Mouse (Mus musculus) hindbrain, postnatal 0 days (tissue): Measurements from ENCODE around the gene C1qtnf12. TPM values are rescaled to one million over a fixed set of nuclear protein-coding genes. Genes with fewer than 3 reads are reported as not detected.
A peak's percentile ranks its signal among the peaks of the same experiment; 100 is the strongest.

Experiments
- ATAC-seq: fragments of 200-750 bp; cut with Nextera tagmentation; 2 replicates; pipeline ENCODE4 v1.8.0; 2017; ENCODE audit warnings: mild to moderate bottlenecking, moderate TSS enrichment, moderate library complexity
- DNase-seq: peaks from one replicate; pipeline ENCODE4 v3.0.0-alpha.2; 2015; ENCODE audit warnings: low spot score
- H3K27ac ChIP-seq: fragments of 300-500 bp; sonication (generic); 2 replicates; pipeline ENCODE4 v1.5.1; 2014; ENCODE audit warnings: mild to moderate bottlenecking
- H3K27me3 ChIP-seq: fragments of 300-500 bp; sonication (generic); 2 replicates; pipeline ENCODE4 v1.6.1; 2014; ENCODE audit warnings: low read length, mixed read lengths; ENCODE audit not compliant: insufficient read depth
- H3K36me3 ChIP-seq: fragments of 300-500 bp; sonication (generic); 2 replicates; pipeline ENCODE4 v1.6.1; 2014; ENCODE audit warnings: low read length, mixed read lengths; ENCODE audit not compliant: insufficient read depth
- H3K4me1 ChIP-seq: fragments of 300-500 bp; sonication (generic); 2 replicates; pipeline ENCODE4 v1.6.1; 2014; ENCODE audit warnings: antibody characterized with exemption, low read length, mixed read lengths; ENCODE audit not compliant: insufficient read depth
- H3K4me2 ChIP-seq: fragments of 300-500 bp; sonication (generic); 2 replicates; pipeline ENCODE4 v1.6.1; 2014; ENCODE audit warnings: low read depth, mild to moderate bottlenecking, low read length, moderate library complexity, mixed read lengths
- H3K4me3 ChIP-seq: fragments of 300-500 bp; sonication (generic); 2 replicates; pipeline ENCODE4 v1.5.1; 2014; ENCODE audit warnings: low read length
- H3K9ac ChIP-seq: fragments of 300-500 bp; sonication (generic); replicated peaks from 2 replicates; pipeline ENCODE4 v1.6.1; 2014; ENCODE audit warnings: mild to moderate bottlenecking, low read length, moderate library complexity, mixed read lengths
- H3K9me3 ChIP-seq: fragments of 300-500 bp; sonication (generic); 2 replicates; pipeline ENCODE4 v1.6.1; 2016; ENCODE audit warnings: low read length, mixed read lengths
- CTCF ChIP-seq: IDR thresholded peaks from 2 replicates; pipeline ENCODE4 v1.5.1; 2016; ENCODE audit warnings: antibody characterized with exemption, control low read depth, low read depth
- WGBS: fragments of 180-500 bp; shearing (Covaris S2); extraction: QIAGEN DNeasy Blood & Tissue Kit; methylation state at CpG from one replicate; pipeline ENCODE4 v1.1.7; 2014; 5-methylcytosine and 5-hydroxymethylcytosine counted together
- polyA plus RNA-seq: library from polyadenylated mRNA; unstranded; fragments of >200 nt; fragmentation: Nextera tagmentation; extraction: Ambion mirVana; gene quantifications from 2 replicates; pipeline ENCODE4 v1.2.1, GENCODE M21; 2015
- total RNA-seq: library from RNA; depleted of rRNA; stranded (reverse); fragments of >200 nt; gene quantifications from 2 replicates; pipeline ENCODE4 v1.2.3, GENCODE M21; 2014

The C1qtnf12 gene
- total and polyA plus RNA-seq, 2 experiments from 2014 or later = 22.8 to 35.2 TPM

DNA sequence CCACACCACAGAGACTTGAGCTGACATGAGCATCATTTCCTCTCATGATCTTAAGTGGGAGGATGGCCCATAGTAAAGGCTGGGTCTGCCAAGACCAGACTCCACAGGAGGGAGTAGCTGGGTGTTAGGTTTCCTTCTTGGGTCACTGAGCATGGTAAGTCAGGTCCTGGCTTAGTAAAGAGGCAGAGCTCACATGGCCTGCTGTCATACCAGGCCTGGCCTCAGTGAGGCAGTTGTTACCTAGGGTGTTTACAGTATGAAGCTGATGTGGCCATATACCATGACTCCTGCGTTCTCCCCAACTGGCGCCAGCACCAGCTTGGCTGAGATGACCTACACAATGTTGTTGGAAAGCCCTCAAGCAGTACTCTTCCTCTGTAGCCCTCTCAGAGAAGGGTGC, 11.1 kb downstream of the C1qtnf12 start:
- no peaks in the 10 kb centered on the region for H3K9me3 ChIP-seq
- H3K9ac ChIP-seq = no peak overlapping the region
- H3K27me3 ChIP-seq = no peaks in the 10 kb centered on the region
- ATAC-seq (no peak), DNase-seq (no peak)
- H3K4me2 ChIP-seq = no peak overlapping the region
- H3K4me1 ChIP-seq = no peaks in the 10 kb centered on the region
- 89% methylated on average over 2 of the region's 2 CpGs for WGBS
- no peak for TF ChIP-seq CTCF
- H3K4me3 ChIP-seq = no peak overlapping the region
- H3K27ac ChIP-seq = no peak overlapping the region
- H3K36me3 ChIP-seq = no peaks in the 10 kb centered on the region

DNA sequence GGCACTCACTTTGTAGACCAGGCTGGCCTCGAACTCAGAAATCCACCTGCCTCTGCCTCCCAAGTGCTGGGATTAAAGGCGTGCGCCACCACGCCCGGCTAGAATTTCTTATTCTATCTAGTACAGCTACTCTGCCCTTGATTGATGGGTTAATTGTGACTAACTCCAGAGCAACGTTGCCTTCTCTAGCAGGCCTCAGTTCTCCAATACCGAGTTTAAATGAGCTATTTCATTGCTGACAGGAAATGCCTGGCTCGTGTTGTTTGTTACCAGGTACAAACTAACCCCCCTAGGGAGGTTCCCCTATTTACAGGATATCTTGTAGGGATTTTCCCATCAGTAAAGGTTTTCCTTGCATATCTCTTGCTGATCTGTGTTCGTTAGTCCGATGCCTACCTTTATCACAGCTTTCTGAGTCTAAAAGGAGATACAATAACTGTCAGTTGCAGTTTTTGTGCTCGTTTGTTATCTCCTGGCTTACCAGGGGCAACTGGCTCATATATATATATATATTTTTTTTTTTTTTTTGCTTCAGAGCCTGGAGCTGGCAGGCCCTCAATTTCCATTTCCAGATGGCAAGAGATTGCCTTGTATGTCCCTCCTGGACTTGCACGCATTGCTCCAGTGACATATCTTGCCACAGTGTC, 19.4 kb downstream of the C1qtnf12 start:
- ATAC-seq (no peak), DNase-seq (no peak)
- no peak for TF ChIP-seq CTCF
- Histone ChIP-seq H3K36me3 (no peaks in the 10 kb centered on the region), H3K4me3 (no peak overlapping the region), H3K27me3 (no peaks in the 10 kb centered on the region), H3K4me2 (no peak overlapping the region), H3K9me3 (no peaks in the 10 kb centered on the region), H3K27ac (no peak overlapping the region), H3K9ac (no peak overlapping the region), H3K4me1 (no peaks in the 10 kb centered on the region)
- 79% methylated on average over 12 of the region's 12 CpGs for WGBS

DNA sequence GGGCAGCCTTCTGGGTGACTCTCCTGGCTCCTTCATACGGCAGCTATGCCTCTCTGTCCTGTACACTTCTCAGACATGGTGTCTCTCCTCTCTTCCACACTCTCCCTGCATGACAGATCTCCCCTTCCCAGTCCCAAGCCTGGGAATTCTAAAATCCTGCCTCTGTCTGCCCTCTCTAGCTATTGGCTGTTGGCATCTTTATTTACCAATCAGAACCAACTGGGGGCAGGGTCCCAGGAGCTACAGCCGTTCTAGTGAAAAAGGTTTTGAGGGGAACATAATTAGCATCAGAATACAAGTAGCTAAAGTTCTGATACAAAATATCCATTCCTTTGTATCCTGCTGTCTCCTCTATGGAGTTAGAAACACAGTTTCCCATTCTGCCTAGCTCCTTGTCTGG, 21.7 kb downstream of the C1qtnf12 start:
- Histone ChIP-seq H3K36me3 (no peaks in the 10 kb centered on the region), H3K27ac (no peak overlapping the region), H3K9ac (no peak overlapping the region), H3K4me3 (no peak overlapping the region), H3K9me3 (no peaks in the 10 kb centered on the region), H3K27me3 (no peaks in the 10 kb centered on the region), H3K4me2 (no peak overlapping the region), H3K4me1 (no peaks in the 10 kb centered on the region)
- TF ChIP-seq CTCF = no peak
- WGBS = 11% methylated on average over 2 of the region's 2 CpGs
- no peak for DNase-seq
- no peak for ATAC-seq

DNA sequence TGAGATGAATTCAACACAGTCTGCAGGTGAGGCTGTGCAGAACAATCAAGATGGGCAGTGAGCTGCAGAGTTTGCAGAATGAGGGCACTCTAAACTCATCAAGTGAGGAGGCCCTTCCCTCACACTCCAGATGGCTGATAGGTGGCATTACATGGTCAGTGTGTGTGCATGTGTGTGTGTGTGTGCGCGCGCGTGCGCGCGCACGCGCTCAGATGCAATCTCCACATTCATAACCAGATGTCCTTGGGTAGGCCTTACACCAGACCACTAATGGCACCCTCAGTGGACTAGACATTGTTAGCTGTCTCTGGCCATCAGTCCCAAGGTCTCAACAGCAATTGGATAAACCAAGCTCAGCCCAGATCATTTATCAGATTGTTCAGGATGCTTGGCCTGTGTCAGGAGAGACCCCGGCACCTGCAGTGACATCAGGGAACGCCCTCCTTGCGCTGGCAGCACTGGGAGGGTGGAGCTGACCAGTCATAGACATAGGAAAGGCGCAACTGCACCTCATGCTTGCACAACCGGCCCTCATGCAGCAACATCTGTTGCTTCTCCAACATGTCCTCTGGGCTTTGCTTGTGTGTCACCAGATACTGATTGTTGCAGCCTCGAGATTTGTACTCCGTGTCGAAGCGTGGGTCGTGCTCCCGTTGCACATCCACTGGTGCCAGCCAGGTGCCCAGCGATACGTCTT, 29.2 kb downstream of the C1qtnf12 start:
- Histone ChIP-seq H3K9ac (peak overlapping the region; percentile 68), H3K27ac (peak overlapping the region; percentile 98), H3K4me1 (peaks cover 9% of the 10 kb centered on the region), H3K9me3 (no peaks in the 10 kb centered on the region), H3K27me3 (no peaks in the 10 kb centered on the region), H3K36me3 (peaks cover 5% of the 10 kb centered on the region), H3K4me3 (peak overlapping the region; percentile 82), H3K4me2 (peak overlapping the region; percentile 88)
- ATAC-seq = no peak
- 86% methylated on average over 22 of the region's 22 CpGs for WGBS
- TF ChIP-seq CTCF = no peak; the same call in 1 of the 2 replicates
- peak; percentile 8 for DNase-seq

- no peak for DNase-seq
Observed at GRCm38 (mm10) chr4:155991908-155992230, 29.8 kb downstream of the C1qtnf12 start.

GRCm38 (mm10) chr4:155992241-155992905, 30.3 kb downstream of the C1qtnf12 start, which contains the start of the genes B3galt6 and Sdf4:
Gene B3galt6 (minus strand): TSS chr4:155992649.
Gene Sdf4 (plus strand): TSS chr4:155992872.
- H3K4me2 ChIP-seq = peak within 1 kb of the TSS; percentile 88
- ATAC-seq (peak; percentile 91), DNase-seq (peak; percentile 94)
- peak; percentile 37; the same call in 1 of the 2 replicates for TF ChIP-seq CTCF
- H3K27ac ChIP-seq = peak within 1 kb of the TSS; percentile 98
- peaks cover 9% of the 10 kb centered on the region for H3K4me1 ChIP-seq
- H3K4me3 ChIP-seq = peak within 1 kb of the TSS; percentile 82
- WGBS = 1% methylated on average over 99 of the region's 99 CpGs
- H3K9me3 ChIP-seq = no peaks in the 10 kb centered on the region
- H3K9ac ChIP-seq = peak within 1 kb of the TSS; percentile 68
- peaks cover 12% of the 10 kb centered on the region for H3K36me3 ChIP-seq
- no peaks in the 10 kb centered on the region for H3K27me3 ChIP-seq

More at GRCm38 (mm10) chr4:155991908-155992230, 29.8 kb downstream of the C1qtnf12 start:
- 22% methylated on average over 37 of the region's 37 CpGs for whole genome bisulfite sequencing
- Histone ChIP-seq H3K9me3 (no peaks in the 10 kb centered on the region), H3K27ac (peak overlapping the region; percentile 98), H3K4me1 (peaks cover 9% of the 10 kb centered on the region), H3K27me3 (no peaks in the 10 kb centered on the region), H3K4me2 (peak overlapping the region; percentile 88), H3K9ac (peak overlapping the region; percentile 68), H3K4me3 (peak overlapping the region; percentile 82), H3K36me3 (peaks cover 10% of the 10 kb centered on the region)
- TF ChIP-seq CTCF = 0 out of 2 replicates have a peak, but pooled peaks have one; percentile 9
- ATAC-seq = no peak
